In the genomic region with DNA sequence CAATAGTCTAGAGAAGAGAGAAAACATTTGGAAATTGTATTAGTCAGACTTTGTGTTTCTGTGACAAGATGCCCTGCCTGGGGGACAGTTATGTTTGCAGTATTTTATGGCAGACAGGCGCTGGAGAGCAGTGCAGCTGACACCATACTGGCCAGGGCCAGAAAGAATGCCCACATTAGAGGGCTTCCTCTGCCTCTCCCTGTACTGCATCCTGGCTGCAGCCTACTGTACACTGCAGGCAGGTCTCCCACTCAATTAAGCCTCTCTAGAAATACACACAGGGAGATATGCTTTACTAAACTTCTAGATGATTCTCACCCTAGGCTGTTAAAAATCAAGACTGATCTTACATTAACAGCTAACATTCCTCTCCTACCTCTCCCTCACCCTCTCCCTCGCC, we compare ENCODE assay signal across 12 mouse cellular contexts.
"Had no signal": no experiment of that assay in that cellular context is flagged by ENCODE, and none has a peak within 500 bp of the region (broad histone marks: within the 10 kb centered on the region; RNA-seq: fewer than 3 reads in every experiment).

No protein-coding gene starts in this region.

- H3K4me3 ChIP-seq: liver, embryonic 13.5 days; midbrain, embryonic 10.5 days; midbrain, embryonic 15.5 days had no signal

- H3K27me3 ChIP-seq: liver, embryonic 13.5 days; midbrain, embryonic 15.5 days had no signal

- H3K27ac ChIP-seq: liver, embryonic 13.5 days; midbrain, embryonic 10.5 days; midbrain, embryonic 15.5 days had no signal

- ATAC-seq: liver, postnatal 0 days; midbrain, embryonic 15.5 days had no signal

- H3K4me1 ChIP-seq: liver, embryonic 13.5 days had no signal

- H3K9me3 ChIP-seq: liver, embryonic 13.5 days; midbrain, embryonic 10.5 days; midbrain, embryonic 15.5 days had no signal

- DNase-seq: kidney, adult 8-10 months; kidney, postnatal 14 days; liver; liver, postnatal 0 days; retina, postnatal 1 day; right cerebral cortex, postnatal 4 days; spleen, adult 18-20 months; thymus, adult 18-20 months; thymus, postnatal 14 days had no signal

- H3K9ac ChIP-seq: liver, embryonic 13.5 days; liver, postnatal 0 days; midbrain, embryonic 15.5 days had no signal

- H3K36me3 ChIP-seq: liver, embryonic 13.5 days; midbrain, embryonic 10.5 days; midbrain, embryonic 15.5 days had no signal

- H3K4me2 ChIP-seq: liver, embryonic 13.5 days; midbrain, embryonic 15.5 days had no signal
